Mouse (Mus musculus) ES-E14 (cell line): ENCODE data around the gene Sertad2.

Source experiments
- HCFC1 ChIP-seq: IDR thresholded peaks from 2 replicates; pipeline ENCODE4 v1.6.1; 2012; ENCODE audit warnings: low read length, inconsistent platforms, borderline replicate concordance; ENCODE audit not compliant: insufficient read depth
- ZNF384 ChIP-seq: IDR thresholded peaks from 2 replicates; pipeline ENCODE4 v1.6.1; 2012; ENCODE audit warnings: low read depth, low read length, inconsistent platforms

DNA sequence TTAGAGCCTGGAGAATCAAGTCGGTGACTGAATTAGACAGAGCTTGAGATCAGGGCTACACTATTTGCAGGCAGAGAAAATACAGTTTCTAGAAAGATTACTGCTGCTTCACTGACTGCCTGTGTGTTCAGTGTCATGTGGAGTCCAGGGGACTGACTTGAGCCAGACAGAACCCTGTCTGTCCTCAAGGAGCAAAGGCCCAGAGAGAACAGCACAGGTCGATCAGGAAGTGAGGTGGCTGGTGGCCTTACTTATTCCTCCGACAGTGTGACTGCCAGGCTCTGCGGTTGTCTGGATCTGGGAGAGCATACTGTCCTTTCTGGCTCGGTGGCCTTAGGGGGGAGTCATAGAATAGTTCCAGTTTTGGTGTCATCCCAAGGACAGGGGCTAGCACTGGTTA lies 137.7 kb downstream of the Sertad2 start:
- TF ChIP-seq HCFC1 = no peak
- TF ChIP-seq ZNF384 = no peak
